ENCODE assay signal across 8 mouse cellular contexts in genomic region chr13:24576338-24577119, GRCm38 (mm10). TPM values are rescaled to one million over a fixed set of nuclear protein-coding genes. Genes with fewer than 3 reads are reported as not detected.
DNase-seq lines count a peak whose midpoint lies in the region; ATAC-seq and TF ChIP-seq lines count a peak whose summit lies in the region.

No protein-coding gene starts in this region.

- DNase-seq in 3134 (ENCODE audit: extremely low read depth, insufficient read length, low spot score), result peak; percentile 9
- peak; percentile 96 for DNase-seq in brain, adult 2 months (ENCODE audit: low read depth, low spot score)
- peak; percentile 77 to 91 for DNase-seq in layer of hippocampus, adult 18-20 months (ENCODE audit: low spot score in 2 of 2)
- peak; percentile 72 to 80 (median 72) for DNase-seq in liver, embryonic 14.5 days (ENCODE audit: low read depth in 3 of 3, low spot score in 3 of 3)
- peak; percentile 77 for DNase-seq in right cerebral cortex, postnatal 25 days
- DNase-seq in spleen, adult 12 weeks (ENCODE audit: low spot score), result no peak
- no peak for DNase-seq in gastrocnemius, adult 18-20 months (ENCODE audit: low spot score)

- no peaks in the 10 kb centered on the region for H3K9me3 ChIP-seq in forebrain, embryonic 16.5 days (ENCODE audit: control insufficient read depth, low read length)
- H3K9me3 ChIP-seq in liver, embryonic 14.5 days (ENCODE audit: control insufficient read depth, low read length), result no peaks in the 10 kb centered on the region

- 49% methylated on average over 11 of the region's 11 CpGs for WGBS in forebrain, embryonic 16.5 days
- 49% methylated on average over 11 of the region's 11 CpGs for WGBS in liver, embryonic 14.5 days (ENCODE audit: insufficient replicate concordance)

- no peaks in the 10 kb centered on the region for H3K27me3 ChIP-seq in forebrain, embryonic 16.5 days (replicated peaks; ENCODE audit: control insufficient read depth, insufficient read depth, low read length)
- H3K27me3 ChIP-seq in liver, embryonic 14.5 days (ENCODE audit: control insufficient read depth, insufficient read depth, low read length), result no peaks in the 10 kb centered on the region

- no peaks in the 10 kb centered on the region for H3K36me3 ChIP-seq in forebrain, embryonic 16.5 days (ENCODE audit: control insufficient read depth, insufficient read depth)
- H3K36me3 ChIP-seq in liver, embryonic 14.5 days (replicated peaks; ENCODE audit: control insufficient read depth, insufficient read depth, low read depth), result no peaks in the 10 kb centered on the region

- peak; percentile 96 for ATAC-seq in forebrain, embryonic 16.5 days
- peak; percentile 83 for ATAC-seq in liver, embryonic 14.5 days (ENCODE audit: insufficient read depth)

- peak overlapping the region; percentile 54 for H3K27ac ChIP-seq in forebrain, embryonic 16.5 days (ENCODE audit: low read length)
- peak overlapping the region; percentile 75; the same call in 1 of the 2 replicates for H3K27ac ChIP-seq in liver, embryonic 14.5 days

- no peak overlapping the region for H3K9ac ChIP-seq in forebrain, embryonic 16.5 days (replicated peaks; ENCODE audit: low read depth, low read length)
- no peak overlapping the region for H3K9ac ChIP-seq in liver, embryonic 14.5 days (replicated peaks)

- peak; percentile 88 for TF ChIP-seq EP300 in liver, embryonic 14.5 days (IDR thresholded peaks at IDR 0.05; ENCODE audit: low read depth)

- no peak overlapping the region for H3K4me2 ChIP-seq in forebrain, embryonic 16.5 days (ENCODE audit: low read length)
- peak overlapping the region; percentile 11 for H3K4me2 ChIP-seq in liver, embryonic 14.5 days (ENCODE audit: low read depth)

- TF ChIP-seq CTCF in liver, embryonic 14.5 days (IDR thresholded peaks at IDR 0.05; ENCODE audit: low read depth), result no peak

- peaks cover 10% of the 10 kb centered on the region for H3K4me1 ChIP-seq in forebrain, embryonic 16.5 days (replicated peaks; ENCODE audit: control insufficient read depth, insufficient read depth, low read length)
- H3K4me1 ChIP-seq in liver, embryonic 14.5 days (replicated peaks; ENCODE audit: control insufficient read depth in 2 of 2, insufficient read depth in 2 of 2, low read length in 1 of 2), result peaks cover 43 to 54% of the 10 kb centered on the region in 2 experiments

- H3K4me3 ChIP-seq in forebrain, embryonic 16.5 days (replicated peaks; ENCODE audit: low read length), result no peak overlapping the region
- H3K4me3 ChIP-seq in liver, embryonic 14.5 days (ENCODE audit: insufficient read depth in 1 of 2, low read depth in 2 of 2, low read length in 2 of 2), result no peak overlapping the region

RNA-seq across cellular contexts. Expression of gene Ripor2, which starts 5.5 kb away (rescaled TPM):
- 23.4 and 33.8 TPM in 2 replicates for polyA plus RNA-seq in forebrain, embryonic 16.5 days (2015; fragmentation: Nextera tagmentation; extraction: Ambion mirVana)
- total RNA-seq in layer of hippocampus, adult 18-20 months (2021), result 10 to 100 TPM; 73.1 to 82.3 TPM
- polyA plus RNA-seq in liver, embryonic 14.5 days (2012; rRNA removed), result 1.6 and 2.1 TPM in 2 replicates
- 2.1 and 2.3 TPM in 2 replicates for polyA plus RNA-seq in liver, embryonic 14.5 days (2014; fragmentation: Nextera tagmentation; extraction: Ambion mirVana)
- 1 to 10 TPM; 2.9 to 5.2 TPM for total RNA-seq in gastrocnemius, adult 18-20 months (2021)

Comparison
In these comparisons a context has a peak if more than half of its experiments do, and no peak if none do; other contexts are left out.
1. DNase-seq: peak in 3134 (single experiment), brain, adult 2 months (single experiment), layer of hippocampus, adult 18-20 months (2 of 2), liver, embryonic 14.5 days (3 of 3) and right cerebral cortex, postnatal 25 days (single experiment); none in spleen, adult 12 weeks (single experiment) and gastrocnemius, adult 18-20 months (single experiment).
2. RNA of gene Ripor2, which starts 5.5 kb away (total RNA-seq): 73.1 to 82.3 TPM in layer of hippocampus, adult 18-20 months; 2.9 to 5.2 TPM in gastrocnemius, adult 18-20 months; every median in the first group is over 10 times any median in the second.